Mouse (Mus musculus) kidney, postnatal 25 days (tissue): ENCODE measurements around the gene Rab9b.

ENCODE experiments used
- DNase-seq, 2 experiments: peaks; one replicate each; pipeline ENCODE4 v3.0.0; 2021; ENCODE audit warnings: mixed read lengths in 2 of 2

The Rab9b gene

GRCm38 (mm10) chrX:136868061-136869040 is at the start of gene Rab9b:
Gene Rab9b (minus strand): TSS chrX:136868755.
- DNase-seq: peak in 1 of 2 experiments; percentile 28

- DNase-seq: no peak
Measured at GRCm38 (mm10) chrX:136904369-136904768, 35.8 kb upstream of the Rab9b start.

GRCm38 (mm10) chrX:136895757-136896156 is 27.2 kb upstream of the Rab9b start:
- DNase-seq: peak in 1 of 2 experiments; percentile 35

- no peak for DNase-seq
Measured at GRCm38 (mm10) chrX:136850300-136850699, 18.3 kb downstream of the Rab9b start.

- no peak for DNase-seq
Measured at GRCm38 (mm10) chrX:136828610-136829009, 39.9 kb downstream of the Rab9b start.

GRCm38 (mm10) chrX:136825016-136825415 is 43.5 kb downstream of the Rab9b start:
- no peak for DNase-seq

GRCm38 (mm10) chrX:136822371-136822770 is 46.2 kb downstream of the Rab9b start, which contains the start of gene Plp1:
Gene Plp1 (plus strand): TSS chrX:136822671.
- DNase-seq: no peak

GRCm38 (mm10) chrX:136820250-136820649 is 48.3 kb downstream of the Rab9b start:
- DNase-seq: peak; percentile 56 to 72

- no peak for DNase-seq
Measured at GRCm38 (mm10) chrX:136819752-136820151, 48.8 kb downstream of the Rab9b start.
